Mouse (Mus musculus) stomach, embryonic 15.5 days (tissue): ENCODE results near the gene Olfr1344. TPM values are rescaled to one million over a fixed set of nuclear protein-coding genes. Genes with fewer than 3 reads are reported as not detected.

Experiments
- ATAC-seq: fragments of 200-750 bp; cut with Nextera tagmentation; 2 replicates; pipeline ENCODE4 v1.8.0; 2017; ENCODE audit warnings: low read depth, moderate number of reproducible peaks, moderate TSS enrichment; ENCODE audit not compliant: insufficient read depth, low FRiP score
- H3K27ac ChIP-seq: fragments of 300-500 bp; sonication (generic); 2 replicates; pipeline ENCODE4 v1.5.1; 2015; ENCODE audit warnings: mild to moderate bottlenecking, inconsistent platforms
- H3K27me3 ChIP-seq: fragments of 300-500 bp; sonication (generic); replicated peaks from 2 replicates; pipeline ENCODE4 v1.6.1; 2015; ENCODE audit warnings: inconsistent platforms
- H3K36me3 ChIP-seq: fragments of 300-500 bp; sonication (generic); 2 replicates; pipeline ENCODE4 v1.6.1; 2015; ENCODE audit warnings: inconsistent platforms
- H3K4me1 ChIP-seq: fragments of 300-500 bp; sonication (generic); 2 replicates; pipeline ENCODE4 v1.6.1; 2015; ENCODE audit warnings: inconsistent platforms
- H3K4me2 ChIP-seq: fragments of 300-500 bp; sonication (generic); 2 replicates; pipeline ENCODE4 v1.6.1; 2015; ENCODE audit warnings: mild to moderate bottlenecking, inconsistent platforms
- H3K4me3 ChIP-seq: fragments of 300-500 bp; sonication (generic); replicated peaks from 2 replicates; pipeline ENCODE4 v1.5.1; 2015; ENCODE audit warnings: inconsistent platforms
- H3K9ac ChIP-seq: fragments of 300-500 bp; sonication (generic); 2 replicates; pipeline ENCODE4 v1.6.1; 2015; ENCODE audit warnings: inconsistent platforms
- H3K9me3 ChIP-seq: fragments of 300-500 bp; sonication (generic); 2 replicates; pipeline ENCODE4 v1.6.1; 2016; ENCODE audit warnings: inconsistent platforms
- WGBS: fragments of 180-500 bp; shearing (Covaris S2); methylation state at CpG from one replicate; pipeline ENCODE4 v1.1.7; 2015; 5-methylcytosine and 5-hydroxymethylcytosine counted together
- polyA plus RNA-seq: library from polyadenylated mRNA; unstranded; fragments of >200 nt; fragmentation: Nextera tagmentation; extraction: Ambion mirVana; gene quantifications from 2 replicates; pipeline ENCODE4 v1.2.1, GENCODE M21; 2015

Gene Olfr1344
- not detected in 2 replicates for polyA plus RNA-seq

- ATAC-seq: no peak
- Histone ChIP-seq H3K4me2 (no peak within 1 kb of the TSS), H3K4me1 (no peaks in the 10 kb centered on the region), H3K27ac (no peak within 1 kb of the TSS), H3K9ac (no peak within 1 kb of the TSS), H3K36me3 (no peaks in the 10 kb centered on the region), H3K27me3 (no peaks in the 10 kb centered on the region), H3K9me3 (no peaks in the 10 kb centered on the region), H3K4me3 (no peak within 1 kb of the TSS)
- WGBS: 75% methylated on average over 3 of the region's 3 CpGs
Measured at GRCm38 (mm10) chr7:6438388-6438787, at the start of gene Olfr1344. Gene Olfr1344, plus strand, starts transcription at chr7:6438688.

GRCm38 (mm10) chr7:6388971-6389370 lies 49.5 kb upstream of the Olfr1344 start:
- no peak overlapping the region for H3K4me3 ChIP-seq
- ATAC-seq: no peak
- H3K4me1 ChIP-seq: 0 out of 2 replicates have a peak, but pooled peaks cover 3% of the 10 kb centered on the region
- H3K27ac ChIP-seq: no peak overlapping the region
- H3K4me2 ChIP-seq: no peak overlapping the region
- H3K27me3 ChIP-seq: no peaks in the 10 kb centered on the region
- peaks cover 5% of the 10 kb centered on the region; the same call in 1 of the 2 replicates for H3K36me3 ChIP-seq
- H3K9ac ChIP-seq: no peak overlapping the region
- H3K9me3 ChIP-seq: no peaks in the 10 kb centered on the region
- 86% methylated on average over 5 of the region's 5 CpGs for WGBS

- 71% methylated on average over 5 of the region's 5 CpGs for WGBS
Measured at GRCm38 (mm10) chr7:6389449-6389848, 49.0 kb upstream of the Olfr1344 start.

GRCm38 (mm10) chr7:6397996-6398975 lies 40.2 kb upstream of the Olfr1344 start, which contains the start of gene Smim17:
Gene Smim17, plus strand, starts transcription at chr7:6398715.
- Histone ChIP-seq H3K27ac (no peak within 1 kb of the TSS), H3K27me3 (no peaks in the 10 kb centered on the region), H3K9me3 (no peaks in the 10 kb centered on the region), H3K4me1 (no peaks in the 10 kb centered on the region), H3K4me3 (peak within 1 kb of the TSS; percentile 51), H3K36me3 (peaks cover 12% of the 10 kb centered on the region), H3K9ac (no peak within 1 kb of the TSS), H3K4me2 (peak within 1 kb of the TSS; percentile 70)
- 26% methylated on average over 25 of the region's 25 CpGs for WGBS
- peak; percentile 77 for ATAC-seq

More at GRCm38 (mm10) chr7:6389449-6389848, 49.0 kb upstream of the Olfr1344 start:
- no peak for ATAC-seq
- Histone ChIP-seq H3K27ac (no peak overlapping the region), H3K36me3 (peaks cover 5% of the 10 kb centered on the region), H3K4me2 (no peak overlapping the region), H3K9me3 (no peaks in the 10 kb centered on the region), H3K4me3 (no peak overlapping the region), H3K4me1 (no peaks in the 10 kb centered on the region), H3K27me3 (no peaks in the 10 kb centered on the region), H3K9ac (no peak overlapping the region)

- Histone ChIP-seq H3K27me3 (no peaks in the 10 kb centered on the region), H3K27ac (no peak within 1 kb of the TSS), H3K36me3 (no peaks in the 10 kb centered on the region), H3K4me1 (no peaks in the 10 kb centered on the region), H3K4me2 (no peak within 1 kb of the TSS), H3K9me3 (no peaks in the 10 kb centered on the region), H3K4me3 (no peak within 1 kb of the TSS), H3K9ac (no peak within 1 kb of the TSS)
- ATAC-seq: peak; percentile 95
- WGBS: 2% methylated on average over 17 of the region's 17 CpGs
Measured at GRCm38 (mm10) chr7:6410043-6410442, 28.4 kb upstream of the Olfr1344 start, which contains the start of gene Gm20715. Gene Gm20715, plus strand, starts transcription at chr7:6410277.

GRCm38 (mm10) chr7:6414626-6415441 lies 23.7 kb upstream of the Olfr1344 start:
- H3K4me3 ChIP-seq: no peak overlapping the region
- 0 out of 2 replicates have a peak, but pooled peaks cover 4% of the 10 kb centered on the region for H3K27me3 ChIP-seq
- no peak overlapping the region for H3K4me2 ChIP-seq
- H3K36me3 ChIP-seq: no peaks in the 10 kb centered on the region
- no peak overlapping the region for H3K27ac ChIP-seq
- 10% methylated on average over 22 of the region's 22 CpGs for WGBS
- peak; percentile 10; the same call in 1 of the 2 replicates for ATAC-seq
- H3K9ac ChIP-seq: no peak overlapping the region
- no peaks in the 10 kb centered on the region for H3K4me1 ChIP-seq
- H3K9me3 ChIP-seq: no peaks in the 10 kb centered on the region

GRCm38 (mm10) chr7:6415442-6415787 lies 23.1 kb upstream of the Olfr1344 start:
- no peak overlapping the region for H3K4me3 ChIP-seq
- no peak overlapping the region for H3K4me2 ChIP-seq
- no peak overlapping the region for H3K9ac ChIP-seq
- 28% methylated on average over 8 of the region's 8 CpGs for WGBS
- H3K4me1 ChIP-seq: no peaks in the 10 kb centered on the region
- ATAC-seq: no peak
- H3K36me3 ChIP-seq: no peaks in the 10 kb centered on the region
- H3K27me3 ChIP-seq: 0 out of 2 replicates have a peak, but pooled peaks cover 4% of the 10 kb centered on the region
- no peak overlapping the region for H3K27ac ChIP-seq
- no peaks in the 10 kb centered on the region for H3K9me3 ChIP-seq

GRCm38 (mm10) chr7:6419894-6420293 lies 18.6 kb upstream of the Olfr1344 start:
- no peaks in the 10 kb centered on the region for H3K36me3 ChIP-seq
- WGBS: 68% methylated on average over 6 of the region's 6 CpGs
- no peak overlapping the region for H3K4me3 ChIP-seq
- no peak overlapping the region for H3K4me2 ChIP-seq
- no peak overlapping the region for H3K9ac ChIP-seq
- H3K4me1 ChIP-seq: no peaks in the 10 kb centered on the region
- H3K9me3 ChIP-seq: no peaks in the 10 kb centered on the region
- ATAC-seq: no peak
- H3K27ac ChIP-seq: no peak overlapping the region
- H3K27me3 ChIP-seq: 0 out of 2 replicates have a peak, but pooled peaks cover 4% of the 10 kb centered on the region

- no peak overlapping the region for H3K4me2 ChIP-seq
- H3K9me3 ChIP-seq: no peaks in the 10 kb centered on the region
- no peak overlapping the region for H3K27ac ChIP-seq
- no peak overlapping the region for H3K9ac ChIP-seq
- no peaks in the 10 kb centered on the region for H3K27me3 ChIP-seq
- no peak for ATAC-seq
- H3K4me3 ChIP-seq: no peak overlapping the region
- WGBS: 84% methylated on average over 3 of the region's 3 CpGs
- no peaks in the 10 kb centered on the region for H3K4me1 ChIP-seq
- H3K36me3 ChIP-seq: no peaks in the 10 kb centered on the region
Measured at GRCm38 (mm10) chr7:6429381-6429780, 9.1 kb upstream of the Olfr1344 start.

- H3K27ac ChIP-seq: no peak overlapping the region
- H3K4me3 ChIP-seq: no peak overlapping the region
- ATAC-seq: no peak
- H3K9me3 ChIP-seq: no peaks in the 10 kb centered on the region
- H3K4me1 ChIP-seq: no peaks in the 10 kb centered on the region
- WGBS: 39% methylated on average over 2 of the region's 2 CpGs
- H3K4me2 ChIP-seq: no peak overlapping the region
- no peak overlapping the region for H3K9ac ChIP-seq
- no peaks in the 10 kb centered on the region for H3K27me3 ChIP-seq
- no peaks in the 10 kb centered on the region for H3K36me3 ChIP-seq
Measured at GRCm38 (mm10) chr7:6430342-6430741, 8.1 kb upstream of the Olfr1344 start.

- no peaks in the 10 kb centered on the region for H3K27me3 ChIP-seq
- WGBS: 52% methylated on average over 2 of the region's 2 CpGs
- H3K36me3 ChIP-seq: no peaks in the 10 kb centered on the region
- no peak overlapping the region for H3K27ac ChIP-seq
- ATAC-seq: no peak
- H3K4me2 ChIP-seq: no peak overlapping the region
- H3K4me3 ChIP-seq: no peak overlapping the region
- H3K9ac ChIP-seq: no peak overlapping the region
- H3K9me3 ChIP-seq: no peaks in the 10 kb centered on the region
- H3K4me1 ChIP-seq: no peaks in the 10 kb centered on the region
Measured at GRCm38 (mm10) chr7:6441173-6441572, 2.7 kb downstream of the Olfr1344 start.
